Mouse (Mus musculus): ENCODE data around the gene Ptprk. TPM values are rescaled to one million over a fixed set of nuclear protein-coding genes. Genes with fewer than 3 reads are reported as not detected.

Gene Ptprk
- polyA plus RNA-seq (2015; fragmentation: Nextera tagmentation; extraction: Ambion mirVana) = 6.9 and 8.3 TPM in 2 replicates

- H3K9ac ChIP-seq (ENCODE audit: low read depth, low read length) = peak within 1 kb of the TSS; percentile 62
- H3K4me1 ChIP-seq (ENCODE audit: control insufficient read depth, low read depth, low read length) = no peaks in the 10 kb centered on the region
- under 1% methylated on average over 74 of the region's 77 CpGs for WGBS (ENCODE audit: insufficient replicate concordance)
- H3K4me2 ChIP-seq (ENCODE audit: low read depth, low read length) = peak within 1 kb of the TSS; percentile 54
- H3K27me3 ChIP-seq (ENCODE audit: control insufficient read depth, insufficient read depth, low read depth, low read length) = peaks cover 23% of the 10 kb centered on the region
- peak within 1 kb of the TSS; percentile 62 for H3K4me3 ChIP-seq (ENCODE audit: low read depth, low read length)
- ATAC-seq (ENCODE audit: low read depth) = peak; percentile 96
- peak within 1 kb of the TSS; percentile 74 for H3K27ac ChIP-seq (ENCODE audit: low read length)
- H3K9me3 ChIP-seq (replicated peaks; ENCODE audit: control insufficient read depth, low read length) = no peaks in the 10 kb centered on the region
- H3K36me3 ChIP-seq (ENCODE audit: control insufficient read depth, insufficient read depth) = no peaks in the 10 kb centered on the region
These were observed at the start of gene Ptprk for GRCm38 (mm10) chr10:28074653-28075451. Ptprk (plus strand) TSS chr10:28074820.

- WGBS (ENCODE audit: insufficient replicate concordance) = 21% methylated on average over 2 of the region's 2 CpGs
- H3K4me2 ChIP-seq (ENCODE audit: low read depth, low read length) = no peak overlapping the region
- H3K9me3 ChIP-seq (replicated peaks; ENCODE audit: control insufficient read depth, low read length) = no peaks in the 10 kb centered on the region
- H3K4me3 ChIP-seq (ENCODE audit: low read depth, low read length) = no peak overlapping the region
- H3K4me1 ChIP-seq (ENCODE audit: control insufficient read depth, low read depth, low read length) = no peaks in the 10 kb centered on the region
- no peak overlapping the region for H3K27ac ChIP-seq (ENCODE audit: low read length)
- ATAC-seq (ENCODE audit: low read depth) = no peak
- H3K9ac ChIP-seq (ENCODE audit: low read depth, low read length) = no peak overlapping the region
- H3K27me3 ChIP-seq (ENCODE audit: control insufficient read depth, insufficient read depth, low read depth, low read length) = no peaks in the 10 kb centered on the region
- no peaks in the 10 kb centered on the region for H3K36me3 ChIP-seq (ENCODE audit: control insufficient read depth, insufficient read depth)
These were observed 46.8 kb upstream of the Ptprk start for GRCm38 (mm10) chr10:28027791-28028190.

- no peaks in the 10 kb centered on the region for H3K27me3 ChIP-seq (ENCODE audit: control insufficient read depth, insufficient read depth, low read depth, low read length)
- WGBS (ENCODE audit: insufficient replicate concordance) = 73% methylated on average over 1 of the region's 1 CpGs
These were observed 38.2 kb upstream of the Ptprk start for GRCm38 (mm10) chr10:28036456-28036855.

GRCm38 (mm10) chr10:28054764-28055163 lies 19.9 kb upstream of the Ptprk start:
- ATAC-seq (ENCODE audit: low read depth) = no peak
- no peaks in the 10 kb centered on the region for H3K27me3 ChIP-seq (ENCODE audit: control insufficient read depth, insufficient read depth, low read depth, low read length)
- no peaks in the 10 kb centered on the region for H3K4me1 ChIP-seq (ENCODE audit: control insufficient read depth, low read depth, low read length)
- H3K36me3 ChIP-seq (ENCODE audit: control insufficient read depth, insufficient read depth) = no peaks in the 10 kb centered on the region
- H3K4me2 ChIP-seq (ENCODE audit: low read depth, low read length) = no peak overlapping the region
- WGBS (ENCODE audit: insufficient replicate concordance) = 57% methylated on average over 4 of the region's 4 CpGs
- no peak overlapping the region for H3K4me3 ChIP-seq (ENCODE audit: low read depth, low read length)
- no peak overlapping the region for H3K9ac ChIP-seq (ENCODE audit: low read depth, low read length)
- H3K27ac ChIP-seq (ENCODE audit: low read length) = no peak overlapping the region
- no peaks in the 10 kb centered on the region for H3K9me3 ChIP-seq (replicated peaks; ENCODE audit: control insufficient read depth, low read length)

More at GRCm38 (mm10) chr10:28036456-28036855, 38.2 kb upstream of the Ptprk start:
- Histone ChIP-seq H3K27ac (ENCODE audit: low read length) (no peak overlapping the region), H3K9me3 (replicated peaks; ENCODE audit: control insufficient read depth, low read length) (no peaks in the 10 kb centered on the region), H3K4me1 (ENCODE audit: control insufficient read depth, low read depth, low read length) (no peaks in the 10 kb centered on the region), H3K9ac (ENCODE audit: low read depth, low read length) (no peak overlapping the region), H3K36me3 (ENCODE audit: control insufficient read depth, insufficient read depth) (no peaks in the 10 kb centered on the region), H3K4me2 (ENCODE audit: low read depth, low read length) (no peak overlapping the region), H3K4me3 (ENCODE audit: low read depth, low read length) (no peak overlapping the region)
- ATAC-seq (ENCODE audit: low read depth) = no peak

- H3K9ac ChIP-seq (ENCODE audit: low read depth, low read length) = no peak overlapping the region
- 54% methylated on average over 1 of the region's 1 CpGs for WGBS (ENCODE audit: insufficient replicate concordance)
- H3K36me3 ChIP-seq (ENCODE audit: control insufficient read depth, insufficient read depth) = no peaks in the 10 kb centered on the region
- no peak for ATAC-seq (ENCODE audit: low read depth)
- no peak overlapping the region for H3K4me2 ChIP-seq (ENCODE audit: low read depth, low read length)
- no peaks in the 10 kb centered on the region for H3K27me3 ChIP-seq (ENCODE audit: control insufficient read depth, insufficient read depth, low read depth, low read length)
- no peak overlapping the region for H3K4me3 ChIP-seq (ENCODE audit: low read depth, low read length)
- no peaks in the 10 kb centered on the region for H3K9me3 ChIP-seq (replicated peaks; ENCODE audit: control insufficient read depth, low read length)
- no peak overlapping the region for H3K27ac ChIP-seq (ENCODE audit: low read length)
- H3K4me1 ChIP-seq (ENCODE audit: control insufficient read depth, low read depth, low read length) = no peaks in the 10 kb centered on the region
These were observed 15.4 kb upstream of the Ptprk start for GRCm38 (mm10) chr10:28059222-28059621.

GRCm38 (mm10) chr10:28067997-28068396 lies 6.6 kb upstream of the Ptprk start:
- ATAC-seq (ENCODE audit: low read depth) = no peak
- 74% methylated on average over 5 of the region's 5 CpGs for WGBS (ENCODE audit: insufficient replicate concordance)
- Histone ChIP-seq H3K4me2 (ENCODE audit: low read depth, low read length) (no peak overlapping the region), H3K36me3 (ENCODE audit: control insufficient read depth, insufficient read depth) (no peaks in the 10 kb centered on the region), H3K4me1 (ENCODE audit: control insufficient read depth, low read depth, low read length) (no peaks in the 10 kb centered on the region), H3K27me3 (ENCODE audit: control insufficient read depth, insufficient read depth, low read depth, low read length) (no peaks in the 10 kb centered on the region), H3K9ac (ENCODE audit: low read depth, low read length) (no peak overlapping the region), H3K4me3 (ENCODE audit: low read depth, low read length) (no peak overlapping the region), H3K9me3 (replicated peaks; ENCODE audit: control insufficient read depth, low read length) (no peaks in the 10 kb centered on the region), H3K27ac (ENCODE audit: low read length) (no peak overlapping the region)

GRCm38 (mm10) chr10:28073991-28074652 lies 498 bp upstream of the Ptprk start:
- no peak; the same call in 1 of the 2 replicates for ATAC-seq (ENCODE audit: low read depth)
- H3K4me2 ChIP-seq (ENCODE audit: low read depth, low read length) = peak overlapping the region; percentile 54
- H3K4me1 ChIP-seq (ENCODE audit: control insufficient read depth, low read depth, low read length) = no peaks in the 10 kb centered on the region
- H3K9me3 ChIP-seq (replicated peaks; ENCODE audit: control insufficient read depth, low read length) = no peaks in the 10 kb centered on the region
- peak overlapping the region; percentile 62 for H3K9ac ChIP-seq (ENCODE audit: low read depth, low read length)
- WGBS (ENCODE audit: insufficient replicate concordance) = under 1% methylated on average over 26 of the region's 26 CpGs
- H3K27ac ChIP-seq (ENCODE audit: low read length) = peak overlapping the region; percentile 57; the same call in 1 of the 2 replicates
- H3K4me3 ChIP-seq (ENCODE audit: low read depth, low read length) = peak overlapping the region; percentile 62
- H3K36me3 ChIP-seq (ENCODE audit: control insufficient read depth, insufficient read depth) = no peaks in the 10 kb centered on the region
- H3K27me3 ChIP-seq (ENCODE audit: control insufficient read depth, insufficient read depth, low read depth, low read length) = peaks cover 23% of the 10 kb centered on the region

- no peak for ATAC-seq (ENCODE audit: low read depth)
- peak overlapping the region; percentile 62 for H3K9ac ChIP-seq (ENCODE audit: low read depth, low read length)
- no peaks in the 10 kb centered on the region for H3K9me3 ChIP-seq (replicated peaks; ENCODE audit: control insufficient read depth, low read length)
- no peaks in the 10 kb centered on the region for H3K4me1 ChIP-seq (ENCODE audit: control insufficient read depth, low read depth, low read length)
- no peaks in the 10 kb centered on the region for H3K36me3 ChIP-seq (ENCODE audit: control insufficient read depth, insufficient read depth)
- H3K4me3 ChIP-seq (ENCODE audit: low read depth, low read length) = peak overlapping the region; percentile 62
- peak overlapping the region; percentile 54 for H3K4me2 ChIP-seq (ENCODE audit: low read depth, low read length)
- under 1% methylated on average over 22 of the region's 22 CpGs for WGBS (ENCODE audit: insufficient replicate concordance)
- peak overlapping the region; percentile 26 for H3K27ac ChIP-seq (ENCODE audit: low read length)
- H3K27me3 ChIP-seq (ENCODE audit: control insufficient read depth, insufficient read depth, low read depth, low read length) = peaks cover 23% of the 10 kb centered on the region
These were observed 943 bp downstream of the Ptprk start for GRCm38 (mm10) chr10:28075491-28076035.

Measured in liver, embryonic 16.5 days (tissue).